Mouse (Mus musculus): ENCODE measurements around the gene Pacs1.

DNA sequence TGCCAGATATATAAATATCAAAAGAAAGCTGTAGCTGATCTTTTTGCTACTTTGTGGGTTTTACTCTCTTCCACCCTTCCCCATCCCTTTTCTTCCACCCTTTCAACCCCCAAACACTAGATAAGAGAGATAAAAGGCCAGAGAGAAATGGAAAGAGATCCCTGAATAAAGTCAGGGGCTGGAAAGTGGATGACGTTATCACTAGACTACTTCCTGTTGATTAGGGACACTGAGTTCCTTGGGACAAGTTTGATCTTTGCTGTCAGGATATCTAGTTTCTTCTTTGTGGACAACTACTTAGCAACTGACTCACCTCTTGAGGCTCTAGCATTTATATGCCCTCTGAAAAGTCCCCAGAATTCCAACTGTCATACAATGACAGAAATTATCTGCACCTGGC, 102.5 kb downstream of the Pacs1 start:
- TF ChIP-seq CTCF (IDR thresholded peaks at IDR 0.05; ENCODE audit: low read depth) (no peak), EP300 (IDR thresholded peaks at IDR 0.05; ENCODE audit: low read depth) (no peak)

Measured in liver, embryonic 14.5 days (tissue).